Mouse (Mus musculus): Measurements from ENCODE around the gene Srebf2.

Gene Srebf2

DNA sequence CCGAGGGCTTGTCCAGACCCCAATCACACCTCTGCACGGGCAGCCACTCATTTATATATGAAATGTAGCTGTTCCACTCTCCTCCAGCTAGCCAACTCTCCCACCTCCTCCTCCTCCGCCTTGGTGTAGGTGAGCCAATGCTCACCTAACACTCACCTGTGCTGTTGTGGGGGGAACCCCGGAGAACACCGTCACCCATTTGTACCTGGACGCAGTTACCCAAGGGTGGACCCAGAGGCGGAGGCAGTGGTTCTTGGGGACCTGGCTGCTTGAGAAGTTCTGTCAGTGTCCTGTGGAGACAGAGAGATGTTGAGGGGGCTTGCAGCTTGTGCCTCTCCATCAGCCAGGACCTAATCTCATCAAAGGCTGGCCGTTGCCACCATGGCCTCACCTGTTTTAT, 61.3 kb downstream of the Srebf2 start:
- no peak for DNase-seq

DNA sequence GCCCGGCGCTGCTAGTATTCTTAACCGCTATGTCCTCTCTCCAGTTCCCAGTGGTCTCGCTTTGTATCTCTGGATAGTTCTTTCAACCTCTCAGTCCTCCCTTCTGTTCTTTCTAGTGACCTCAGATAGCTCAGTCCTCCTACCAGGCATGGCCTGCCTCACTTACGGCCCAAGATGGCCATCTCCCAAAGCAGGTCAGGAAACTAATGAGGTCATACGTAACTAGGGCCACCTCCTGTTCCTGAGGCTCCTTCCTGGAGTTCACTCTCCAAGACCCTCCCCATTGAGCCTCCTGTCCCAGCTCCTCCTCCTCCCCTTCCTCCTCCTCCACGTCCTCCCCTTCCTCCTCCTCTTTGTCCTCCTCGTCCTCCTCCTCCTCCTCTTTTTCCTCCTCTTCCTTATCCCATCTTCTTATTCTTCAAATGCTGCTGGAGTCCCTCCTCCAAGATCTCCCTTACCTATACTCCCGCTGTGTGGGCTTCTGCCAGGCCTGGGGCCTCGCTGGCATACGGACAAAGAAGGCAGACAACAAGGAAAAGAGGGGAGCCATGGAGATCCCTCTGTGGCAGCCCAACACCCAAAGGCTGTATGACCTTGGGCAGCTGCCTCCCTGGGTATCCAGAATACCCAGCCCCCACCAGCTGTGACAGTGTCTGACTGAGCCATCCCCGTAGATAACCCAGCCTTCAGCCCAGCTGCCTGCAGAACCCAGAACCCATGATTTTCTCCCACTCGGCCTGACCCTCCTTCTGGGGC, 62.5 kb downstream of the Srebf2 start:
- no peak for DNase-seq

DNA sequence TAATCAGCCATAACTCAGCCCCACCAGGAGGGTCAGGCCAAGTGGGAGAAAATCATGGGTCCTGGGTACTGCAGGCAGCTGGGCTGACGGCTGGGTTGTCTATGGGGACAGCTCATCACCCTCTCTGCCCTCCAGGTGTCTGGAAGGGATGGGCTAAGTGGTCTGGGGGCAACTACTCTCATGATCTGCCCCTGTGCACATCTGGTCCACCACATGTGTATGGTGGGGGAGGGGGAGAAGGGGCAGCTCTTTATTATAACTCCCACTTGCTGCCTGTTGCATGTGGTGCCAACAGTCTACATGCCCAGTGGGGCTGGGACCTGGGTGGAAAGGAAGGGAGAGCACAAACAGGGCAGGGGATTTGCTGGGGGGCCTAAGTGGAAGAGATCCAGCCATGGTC, 63.8 kb downstream of the Srebf2 start:
- DNase-seq: no peak

DNA sequence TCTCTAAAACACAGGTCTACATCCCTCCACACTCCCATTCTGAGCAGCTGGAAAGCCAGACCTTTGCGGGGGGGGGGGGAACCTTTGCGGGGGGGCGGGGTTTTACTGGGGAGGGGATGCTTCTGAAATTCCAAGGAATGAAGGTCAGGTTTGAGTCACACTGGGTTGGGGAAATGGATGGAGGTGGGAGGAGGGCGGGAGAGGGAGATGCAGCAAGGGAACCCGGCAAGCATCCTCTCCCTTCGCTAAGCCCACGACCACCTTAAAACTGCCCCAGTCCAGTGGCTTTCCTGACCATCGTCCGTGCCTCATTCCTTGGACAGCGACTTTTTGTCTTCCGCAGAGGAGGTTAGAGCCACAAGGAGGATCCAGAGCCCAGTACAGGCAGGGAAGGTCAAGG, 64.3 kb downstream of the Srebf2 start:
- DNase-seq: no peak

DNA sequence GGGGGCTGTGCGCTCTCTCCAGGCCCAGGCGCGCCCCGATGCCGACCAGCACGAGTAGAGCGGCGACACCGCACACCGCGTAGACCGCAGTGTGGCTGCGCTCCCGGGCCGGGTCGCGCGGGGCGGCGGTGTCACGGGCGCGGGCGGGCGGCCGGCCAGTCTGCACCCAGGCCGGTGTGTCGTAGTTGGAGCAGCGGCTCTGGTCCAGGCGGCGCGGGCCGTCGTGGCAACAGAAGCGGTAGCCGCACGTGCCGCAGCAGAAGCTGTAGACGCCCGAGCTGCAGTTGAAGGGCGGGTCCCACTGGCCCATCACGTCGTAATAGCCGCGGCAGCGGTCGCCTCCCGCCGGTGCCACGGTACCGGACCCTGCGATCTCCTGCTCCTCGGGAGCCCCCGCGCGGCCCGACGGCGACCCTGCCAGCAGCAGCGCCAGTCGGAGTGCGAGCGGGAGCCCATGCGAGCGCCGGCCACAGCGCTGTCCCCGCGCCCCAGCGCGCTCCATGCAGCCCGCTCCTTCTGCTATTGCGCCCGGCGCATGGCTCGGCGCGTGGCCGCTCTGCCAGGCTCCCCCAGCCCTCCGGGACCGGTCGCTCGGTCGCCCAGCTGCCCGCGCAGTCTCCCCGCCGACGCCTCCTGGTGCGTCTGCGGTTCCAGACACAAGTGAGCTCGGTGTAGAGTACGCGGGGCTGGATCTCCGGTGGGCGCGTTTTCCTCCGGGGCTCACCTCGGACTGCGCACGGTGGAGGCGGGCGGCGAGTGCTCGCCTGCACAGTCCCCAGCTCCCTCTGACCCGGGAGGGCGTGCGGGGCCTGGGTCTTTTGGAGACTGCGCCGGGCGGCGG, 65.2 kb downstream of the Srebf2 start:
- peak; percentile 39 to 53 for DNase-seq

DNA sequence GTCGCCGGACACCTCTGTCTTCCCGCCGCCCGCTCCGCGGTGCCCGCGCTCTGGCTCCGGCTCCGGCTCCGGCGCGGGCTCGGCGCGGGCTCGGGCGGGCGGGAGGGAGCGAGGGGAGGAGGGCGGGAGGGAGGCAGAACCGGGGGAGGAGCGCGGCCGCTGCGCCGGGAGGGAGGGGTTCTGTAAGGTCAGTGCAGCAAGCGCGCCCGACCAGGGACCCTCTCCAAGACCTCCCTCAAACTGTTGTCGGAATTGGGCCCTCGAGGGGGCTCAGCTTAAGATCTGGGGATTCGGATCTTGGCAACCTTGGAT, 65.7 kb downstream of the Srebf2 start, which contains the start of gene Shisa8:
Shisa8 (minus strand) TSS at position 64 of the 312 bp plus-strand sequence.
- no peak for DNase-seq

DNA sequence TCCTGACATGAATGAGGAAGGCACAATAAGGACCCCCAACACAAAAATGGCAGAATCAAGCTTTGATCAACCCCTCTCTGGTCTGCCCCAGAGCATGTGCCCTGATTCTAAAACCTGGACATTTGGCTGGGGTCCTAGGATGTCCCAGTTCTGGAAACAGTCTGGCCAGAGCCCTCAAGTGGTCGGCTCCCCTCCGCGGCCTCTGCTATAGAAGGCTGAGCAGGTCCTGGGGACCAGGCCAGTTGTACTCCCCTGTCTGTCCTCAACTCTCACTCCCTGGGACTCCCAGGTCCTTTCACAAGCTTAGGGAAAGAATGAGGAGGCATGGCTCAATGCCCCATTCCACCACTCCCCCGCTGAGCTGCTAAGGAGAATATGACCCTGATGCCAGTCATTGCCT, 66.2 kb downstream of the Srebf2 start:
- no peak for DNase-seq

DNA sequence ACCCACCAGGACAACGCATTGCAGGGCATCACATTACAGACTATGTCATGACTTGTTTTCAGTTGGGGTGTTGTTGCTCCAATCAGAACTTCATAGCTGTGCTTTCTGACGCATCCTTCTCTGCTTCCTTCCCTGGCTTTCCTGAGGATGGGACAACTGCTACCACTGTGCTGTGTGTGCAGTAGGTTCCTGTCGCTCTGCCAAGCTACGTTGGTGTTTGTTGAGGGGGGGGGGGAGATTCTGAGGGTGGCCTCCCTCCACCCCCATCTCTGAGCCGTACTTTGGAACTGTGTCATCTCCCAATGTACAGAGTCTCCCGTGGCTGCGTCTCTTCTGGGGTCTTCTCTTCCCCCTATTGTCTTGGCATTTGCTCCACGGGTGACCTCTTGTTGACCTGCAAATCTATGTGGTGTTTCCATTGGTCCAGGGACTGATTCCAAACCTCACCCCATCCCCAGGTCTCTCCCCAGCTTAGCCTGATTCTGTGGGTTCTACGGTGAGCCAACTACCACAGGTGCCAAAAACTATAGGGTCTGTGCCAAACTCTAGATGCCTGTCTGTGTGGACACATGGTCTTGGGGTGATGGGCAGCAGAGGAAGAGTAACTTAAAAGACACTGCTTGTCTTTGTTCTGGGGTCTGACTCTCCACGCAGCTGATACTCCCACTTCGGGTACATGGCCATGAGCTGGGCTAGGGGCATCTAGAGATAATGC, 68.5 kb downstream of the Srebf2 start:
- no peak for DNase-seq

DNA sequence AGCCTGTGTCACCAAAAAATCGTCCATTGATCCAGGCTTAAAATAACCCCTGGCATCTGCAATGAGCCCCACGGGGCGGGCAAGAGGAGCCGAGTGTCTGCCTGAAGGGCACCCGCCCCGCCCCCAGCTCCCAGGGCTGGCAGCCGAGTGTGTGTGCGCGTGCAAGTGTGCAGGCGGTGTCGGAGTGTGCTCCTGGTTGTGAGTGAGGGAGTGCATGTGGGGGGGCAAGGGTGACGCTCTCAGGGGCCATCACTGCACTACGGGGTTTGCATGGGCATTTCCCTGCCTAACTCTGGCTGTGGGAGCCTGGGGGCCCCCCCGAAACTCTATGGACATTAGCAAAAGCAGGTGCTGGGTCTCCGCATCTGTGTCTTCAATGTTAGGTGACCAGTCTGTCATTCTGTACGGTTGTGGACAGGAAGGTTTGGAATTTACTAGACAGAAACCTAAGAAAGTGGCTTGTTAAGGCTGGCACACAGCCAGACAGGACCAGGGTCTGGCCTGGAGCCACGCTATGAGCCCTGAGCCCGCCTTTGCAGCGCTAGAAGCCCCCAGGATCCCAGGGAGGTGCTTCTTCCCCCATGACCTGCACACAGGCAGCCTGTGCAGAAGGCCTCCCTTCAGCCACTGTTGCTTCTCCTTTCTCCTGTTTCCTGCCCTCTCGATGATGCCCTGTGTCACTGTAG, 69.3 kb downstream of the Srebf2 start:
- DNase-seq: no peak

DNA sequence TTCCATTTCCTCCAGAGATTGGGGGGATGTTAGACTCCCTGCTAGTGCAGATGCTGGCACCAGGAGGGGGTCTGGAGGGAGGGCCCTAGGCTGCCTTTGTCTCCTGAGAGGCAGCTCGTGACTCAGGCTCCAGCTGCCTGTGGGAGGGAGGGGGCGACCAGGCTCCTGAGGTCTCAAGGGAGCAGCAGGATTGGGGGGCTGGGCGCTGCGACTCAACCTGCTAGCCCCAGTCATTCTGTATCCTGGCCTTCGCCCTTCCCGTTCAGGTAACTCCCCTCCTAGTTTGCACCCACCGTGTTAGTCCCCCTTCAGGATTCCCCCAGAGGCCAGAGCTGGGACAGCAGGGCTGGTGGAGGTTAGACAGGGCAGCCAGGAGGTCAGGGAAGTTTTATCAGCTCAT, 70.1 kb downstream of the Srebf2 start:
- DNase-seq: peak in 1 of 2 experiments; percentile 3

DNA sequence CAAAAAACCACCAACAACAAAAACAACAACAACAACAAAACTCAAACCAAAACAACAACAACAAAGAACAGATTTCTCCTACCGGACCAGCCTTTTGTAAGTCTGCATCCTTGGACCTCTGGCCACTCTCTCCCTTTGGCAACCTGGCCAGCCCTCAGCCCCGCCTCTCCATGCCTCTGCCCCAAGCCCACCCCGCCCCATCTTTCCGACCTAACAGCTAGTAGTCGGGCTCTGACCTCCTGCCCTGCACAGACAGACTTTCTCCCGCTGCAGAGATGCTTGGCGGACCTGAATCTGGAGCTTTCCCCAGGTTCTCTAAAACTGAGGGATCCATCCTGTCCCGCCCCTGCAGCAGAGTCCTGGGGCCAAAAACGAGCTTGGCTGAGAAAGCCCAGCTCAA, 71.0 kb downstream of the Srebf2 start:
- no peak for DNase-seq

DNA sequence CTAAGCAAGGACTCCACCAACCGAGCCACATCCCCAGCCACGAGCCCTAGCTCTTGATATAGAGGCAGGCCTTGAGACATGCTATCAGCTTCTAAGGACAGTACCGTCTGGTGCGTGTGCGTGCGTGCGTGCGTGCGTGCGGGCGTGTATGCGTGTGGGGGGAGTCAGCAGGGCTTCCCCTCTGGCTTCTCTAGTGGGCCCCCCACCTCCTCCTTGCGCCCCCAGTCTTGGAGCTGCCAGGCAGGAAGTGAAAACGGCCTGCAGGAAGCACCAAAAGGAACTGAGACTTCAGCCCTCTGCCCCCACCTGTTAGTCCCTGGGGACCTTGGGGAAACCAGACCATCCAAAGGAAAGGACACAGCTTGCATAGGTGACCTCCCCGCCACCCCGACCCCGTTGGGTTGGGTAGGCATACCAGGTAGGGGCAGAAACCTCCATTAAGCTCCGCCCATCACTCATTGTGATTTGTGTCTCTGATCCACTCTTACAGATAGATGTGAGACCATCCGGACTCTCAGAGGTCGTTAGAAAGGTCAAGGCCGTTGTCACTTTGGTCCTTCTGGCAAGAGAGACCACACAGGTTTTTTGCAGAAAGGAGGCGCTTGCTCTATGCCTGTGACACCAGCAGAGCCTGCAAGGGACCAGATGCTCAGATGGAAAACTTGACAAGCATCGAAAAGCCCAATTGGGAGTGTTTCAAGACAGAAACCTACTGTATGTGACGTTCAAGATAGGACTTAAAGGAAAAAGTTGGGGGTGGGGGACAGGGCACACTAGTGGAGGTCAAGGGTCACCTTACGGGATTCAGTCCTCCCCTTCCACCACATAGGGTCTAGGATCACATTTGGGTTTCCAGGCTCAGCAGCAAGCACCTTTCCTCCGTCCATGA, 72.0 kb downstream of the Srebf2 start:
- DNase-seq: peak; percentile 35 to 66

DNA sequence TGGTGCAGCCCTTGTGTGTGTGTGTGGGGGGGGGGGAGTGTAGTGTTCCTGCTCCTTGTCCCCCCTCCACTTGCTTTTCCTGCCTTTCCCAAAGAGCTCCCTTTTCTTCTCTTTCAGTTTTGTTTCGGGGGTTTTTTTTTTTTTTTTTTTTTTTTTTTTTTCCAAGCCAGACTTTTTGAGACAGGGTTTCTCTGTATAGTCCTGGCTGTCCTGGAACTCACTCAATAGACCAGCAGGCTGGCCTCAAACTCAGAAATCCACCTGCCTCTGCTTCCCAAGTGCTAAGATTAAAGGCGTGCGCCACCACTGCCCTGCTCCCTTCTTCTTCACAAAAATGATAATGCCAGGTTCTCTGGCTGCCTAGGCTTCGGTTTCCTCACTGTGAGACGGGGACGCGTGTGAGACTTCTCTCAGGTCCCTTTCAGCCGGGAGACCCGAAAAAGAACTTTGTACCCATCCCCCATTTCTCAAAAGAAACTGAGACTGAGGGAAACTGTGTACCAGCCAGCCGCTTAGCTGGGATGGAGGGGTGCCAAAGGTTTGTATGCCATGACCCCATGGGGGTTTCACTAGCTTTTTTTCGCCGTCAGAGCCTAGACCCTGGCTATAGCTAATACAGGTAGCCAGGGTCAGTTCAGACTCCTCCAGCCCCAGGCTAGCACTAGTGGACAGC, 73.2 kb downstream of the Srebf2 start:
- no peak for DNase-seq

DNA sequence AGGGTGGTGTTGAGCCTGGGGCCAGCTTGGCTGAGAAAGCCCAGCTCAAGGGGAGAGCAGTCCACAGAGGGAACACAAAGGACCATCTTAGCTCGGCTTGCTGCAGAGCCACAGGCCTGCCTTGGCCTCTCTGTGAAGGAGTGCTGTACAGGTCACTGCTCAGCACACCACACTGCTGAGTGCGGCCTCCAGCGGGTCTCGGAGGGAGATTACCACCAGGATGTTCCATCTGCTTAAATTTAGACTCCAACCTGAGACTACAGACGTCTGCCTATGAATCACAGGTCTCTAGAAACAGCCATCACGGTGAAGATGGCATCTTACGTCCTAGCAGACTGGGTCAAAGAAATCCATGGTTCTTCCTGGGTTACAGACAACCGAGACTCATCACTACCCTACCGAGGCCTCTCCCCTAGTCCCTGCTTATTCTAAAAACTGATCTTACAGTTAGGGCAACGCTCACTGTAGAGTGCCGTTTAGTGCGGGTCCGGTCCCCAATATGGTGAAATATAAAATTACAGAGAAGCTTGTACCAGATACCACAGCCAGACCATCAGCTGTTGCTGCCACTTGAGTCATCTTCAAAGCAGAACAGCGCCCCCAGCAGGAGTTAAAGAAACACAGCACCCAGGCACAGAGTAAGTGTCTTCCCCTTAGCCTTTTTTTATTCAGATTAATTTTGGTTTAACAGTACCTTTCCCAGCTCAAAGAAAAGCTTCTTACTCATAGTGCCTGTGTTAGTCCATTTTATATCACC, 74.3 kb downstream of the Srebf2 start:
- DNase-seq: no peak

DNA sequence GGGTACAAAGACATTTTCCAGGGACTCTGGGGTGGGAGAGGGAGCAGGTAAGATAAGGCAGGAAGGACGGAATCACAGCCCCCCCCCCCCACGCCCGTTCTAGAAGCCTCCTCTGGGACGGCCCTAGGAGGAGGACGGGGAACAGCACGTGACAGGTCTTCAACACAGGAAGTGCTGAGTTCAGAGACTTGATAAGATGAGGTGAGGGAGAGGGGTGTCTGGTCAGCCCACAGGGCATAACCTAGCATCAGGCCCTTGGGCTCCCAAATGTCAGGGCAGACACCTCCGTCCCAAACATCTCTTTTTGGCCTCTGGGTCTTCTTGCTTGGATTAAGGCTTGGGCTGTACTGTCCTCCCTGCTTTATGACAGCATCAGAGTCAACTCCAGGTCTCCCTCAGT, 76.3 kb downstream of the Srebf2 start:
- no peak for DNase-seq

DNA sequence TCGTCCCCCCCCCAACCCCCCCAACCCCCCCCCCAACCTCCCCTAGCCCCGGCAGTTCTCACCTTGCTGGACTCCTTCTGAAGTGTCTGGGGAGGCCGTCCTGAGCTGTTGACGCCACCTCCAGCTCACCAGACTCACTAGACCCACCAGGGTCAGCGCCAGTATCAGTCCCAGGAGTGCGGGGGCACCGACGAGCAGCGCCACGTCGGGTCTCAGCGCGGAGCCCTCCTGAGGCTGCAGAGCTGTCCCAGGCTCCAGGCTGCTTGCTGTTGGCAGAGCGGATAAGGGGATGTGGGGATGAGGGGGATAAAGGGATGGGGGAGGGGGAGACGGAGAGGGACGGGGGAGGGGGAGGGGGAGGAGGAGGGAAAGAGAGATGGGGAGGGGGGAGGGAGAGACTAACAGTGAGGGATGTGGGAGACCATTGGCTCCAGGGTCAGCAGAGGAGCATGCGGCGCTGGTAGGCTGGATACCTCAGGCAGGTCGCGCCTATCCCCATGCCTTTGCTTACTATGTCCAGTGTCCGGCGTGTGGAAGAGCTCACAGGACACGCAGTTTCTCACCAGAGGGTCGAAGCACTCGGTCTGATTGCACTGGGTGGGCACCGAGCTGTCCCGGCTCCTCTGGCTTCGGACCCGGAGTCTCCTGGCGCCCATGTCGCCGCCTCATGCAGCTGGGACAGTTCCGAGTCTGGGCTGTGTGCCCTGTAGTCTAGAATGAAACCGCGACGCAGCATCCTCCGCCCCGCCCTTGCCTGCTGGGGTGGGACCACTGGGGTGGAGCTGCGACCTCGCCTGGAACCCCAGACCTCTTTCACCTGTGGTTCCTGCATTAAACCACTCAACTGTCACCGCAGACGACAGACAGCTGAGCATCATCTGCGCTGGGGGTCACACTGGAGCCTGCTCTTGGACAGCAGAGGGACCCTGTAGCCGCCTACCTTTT, 76.9 kb downstream of the Srebf2 start, which contains the start of gene Tnfrsf13c:
Tnfrsf13c (minus strand) TSS at position 713 of the 945 bp plus-strand sequence.
- DNase-seq: peak; percentile 55 to 65

DNA sequence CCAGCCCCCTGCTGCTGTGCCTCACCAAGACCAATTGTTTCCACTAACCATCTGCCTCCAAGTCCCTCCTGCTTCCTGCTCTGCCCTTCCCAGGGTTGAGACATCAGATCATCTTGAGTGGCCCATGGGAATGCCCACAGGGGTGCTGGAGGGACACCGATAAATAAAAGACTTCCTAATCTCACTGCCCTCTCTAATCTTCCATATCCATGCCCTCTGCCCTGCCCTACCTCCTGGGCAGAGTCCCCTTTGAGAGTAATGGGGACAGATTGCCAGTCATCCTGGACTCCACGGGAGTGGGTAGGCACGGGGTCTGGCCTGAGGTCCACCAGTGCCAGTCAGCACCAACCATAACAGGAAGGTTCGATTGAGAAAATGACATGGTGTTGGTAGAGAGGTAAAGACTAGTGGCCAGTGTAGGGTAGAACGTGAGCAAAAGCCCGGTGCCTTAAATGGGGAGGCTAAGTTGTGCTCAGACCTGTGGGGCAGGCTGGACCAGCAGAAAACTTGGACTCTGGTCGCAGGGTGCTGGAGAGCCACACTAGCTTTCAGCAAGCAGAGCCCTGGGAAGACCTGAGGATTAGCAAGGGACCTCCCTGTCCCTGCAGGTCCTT, 77.7 kb downstream of the Srebf2 start:
- DNase-seq: no peak

DNA sequence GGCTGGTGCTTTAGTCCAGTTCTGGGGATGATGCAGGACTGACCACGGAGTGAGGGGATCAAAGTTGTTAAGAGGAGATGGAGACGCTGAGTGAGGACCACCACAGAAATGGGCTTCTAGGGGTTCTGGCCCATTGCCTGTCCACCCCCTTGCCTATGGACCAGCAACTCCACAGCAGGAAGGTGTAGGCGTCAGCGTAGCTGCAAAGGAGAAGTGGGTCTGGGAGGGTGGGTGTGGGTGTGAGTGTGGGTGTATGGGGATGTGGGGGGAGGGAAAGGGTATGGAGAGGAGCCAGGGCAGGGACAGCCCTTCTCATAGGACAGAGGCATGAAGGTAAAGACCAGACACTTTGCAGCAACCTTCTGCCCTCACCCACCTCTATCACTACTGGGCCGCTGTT, 78.8 kb downstream of the Srebf2 start:
- DNase-seq: no peak

DNA sequence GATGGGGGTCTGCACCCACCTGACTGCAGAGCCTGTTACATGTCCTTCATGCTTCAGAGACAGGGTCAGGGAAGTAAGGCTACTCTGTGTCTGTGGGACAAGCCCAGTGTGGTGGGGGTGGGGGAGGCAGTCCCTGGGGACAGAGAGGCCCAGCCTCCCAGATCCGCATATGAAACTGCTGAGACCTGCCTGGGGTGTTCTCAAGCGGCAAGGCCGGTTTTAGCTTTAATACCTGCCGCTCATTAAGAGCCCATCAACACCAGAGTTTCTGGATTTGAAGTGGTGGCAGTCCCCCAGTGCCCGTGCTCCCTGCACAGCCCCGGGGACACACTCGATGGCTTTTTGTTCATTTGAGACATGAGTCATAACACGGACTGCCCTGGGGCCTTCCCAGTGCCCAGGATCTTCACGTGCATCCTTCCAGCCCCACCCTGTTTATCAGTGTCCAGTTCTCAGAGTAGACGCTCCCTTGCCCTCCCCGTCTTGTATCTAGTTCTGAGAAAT, 82.6 kb downstream of the Srebf2 start:
- DNase-seq: peak in 1 of 2 experiments; percentile 9
